Mouse (Mus musculus): Measurements from ENCODE around the gene Ubqln5. TPM values are rescaled to one million over a fixed set of nuclear protein-coding genes. Genes with fewer than 3 reads are reported as not detected.

Gene Ubqln5
- polyA plus RNA-seq (2016; fragmentation: Nextera tagmentation; extraction: Ambion mirVana), result not detected in 2 replicates

DNA sequence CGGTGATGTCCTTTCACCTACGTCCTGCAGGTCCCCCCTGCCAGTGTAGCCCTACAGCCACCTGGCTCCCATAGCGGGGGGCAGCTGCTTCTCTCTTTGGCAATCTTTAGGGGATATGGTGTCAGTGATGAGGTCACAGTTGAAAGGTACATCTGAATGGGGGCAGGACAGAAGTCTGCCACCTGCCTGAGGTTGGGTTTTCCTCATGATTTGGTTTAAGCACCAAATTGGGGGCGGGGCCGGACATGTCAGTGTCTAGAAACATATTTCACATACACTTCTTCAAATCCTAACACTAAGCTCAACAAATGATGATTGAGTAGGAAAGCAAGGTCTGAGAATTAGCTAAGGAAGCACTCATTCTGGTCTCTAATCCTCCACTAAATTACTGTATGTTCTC is at the start of gene Ubqln5:
Gene Ubqln5 (minus strand): TSS at position 101 of the 400 bp plus-strand sequence.
- no peaks in the 10 kb centered on the region for H3K36me3 ChIP-seq
- no peak for ATAC-seq (ENCODE audit: insufficient number of reproducible peaks, insufficient read depth, low FRiP score, low TSS enrichment, low read depth)
- WGBS, result 85% methylated on average over 5 of the region's 5 CpGs

GRCm38 (mm10) chr7:104179074-104179473 is 49.4 kb upstream of the Ubqln5 start:
- Histone ChIP-seq H3K27ac (no peak overlapping the region), H3K4me1 (replicated peaks) (no peaks in the 10 kb centered on the region), H3K4me3 (replicated peaks) (no peak overlapping the region), H3K4me2 (no peak overlapping the region), H3K27me3 (no peaks in the 10 kb centered on the region), H3K9ac (replicated peaks) (no peak overlapping the region), H3K36me3 (no peaks in the 10 kb centered on the region), H3K9me3 (no peaks in the 10 kb centered on the region)
- 95% methylated on average over 1 of the region's 1 CpGs for WGBS
- ATAC-seq (ENCODE audit: insufficient number of reproducible peaks, insufficient read depth, low FRiP score, low TSS enrichment, low read depth), result no peak

More for the DNA sequence above, at the start of gene Ubqln5:
- Histone ChIP-seq H3K9me3 (peaks cover 7% of the 10 kb centered on the region; the same call in 1 of the 2 replicates), H3K4me2 (no peak within 1 kb of the TSS), H3K27me3 (no peaks in the 10 kb centered on the region), H3K27ac (no peak within 1 kb of the TSS), H3K4me1 (replicated peaks) (no peaks in the 10 kb centered on the region), H3K9ac (replicated peaks) (no peak within 1 kb of the TSS), H3K4me3 (replicated peaks) (no peak within 1 kb of the TSS)

GRCm38 (mm10) chr7:104178422-104179054 is 48.9 kb upstream of the Ubqln5 start:
- no peak overlapping the region for H3K4me2 ChIP-seq
- 73% methylated on average over 5 of the region's 5 CpGs for WGBS
- no peaks in the 10 kb centered on the region for H3K36me3 ChIP-seq
- ATAC-seq (ENCODE audit: insufficient number of reproducible peaks, insufficient read depth, low FRiP score, low TSS enrichment, low read depth), result no peak
- no peaks in the 10 kb centered on the region for H3K4me1 ChIP-seq (replicated peaks)
- no peaks in the 10 kb centered on the region for H3K9me3 ChIP-seq
- no peak overlapping the region for H3K4me3 ChIP-seq (replicated peaks)
- H3K27me3 ChIP-seq, result no peaks in the 10 kb centered on the region
- no peak overlapping the region for H3K9ac ChIP-seq (replicated peaks)
- H3K27ac ChIP-seq, result no peak overlapping the region

GRCm38 (mm10) chr7:104175085-104175484 is 45.5 kb upstream of the Ubqln5 start:
- Histone ChIP-seq H3K4me3 (replicated peaks) (no peak overlapping the region), H3K4me2 (no peak overlapping the region), H3K9me3 (no peaks in the 10 kb centered on the region), H3K4me1 (replicated peaks) (no peaks in the 10 kb centered on the region), H3K27me3 (no peaks in the 10 kb centered on the region), H3K9ac (replicated peaks) (no peak overlapping the region), H3K27ac (no peak overlapping the region), H3K36me3 (no peaks in the 10 kb centered on the region)
- ATAC-seq (ENCODE audit: insufficient number of reproducible peaks, insufficient read depth, low FRiP score, low TSS enrichment, low read depth), result no peak
- 88% methylated on average over 1 of the region's 1 CpGs for WGBS

GRCm38 (mm10) chr7:104169634-104170204 is 40.1 kb upstream of the Ubqln5 start:
- no peak overlapping the region for H3K4me2 ChIP-seq
- no peaks in the 10 kb centered on the region for H3K4me1 ChIP-seq (replicated peaks)
- H3K4me3 ChIP-seq (replicated peaks), result no peak overlapping the region
- H3K27ac ChIP-seq, result no peak overlapping the region
- H3K9ac ChIP-seq (replicated peaks), result no peak overlapping the region
- no peaks in the 10 kb centered on the region for H3K9me3 ChIP-seq
- no peaks in the 10 kb centered on the region for H3K36me3 ChIP-seq
- ATAC-seq (ENCODE audit: insufficient number of reproducible peaks, insufficient read depth, low FRiP score, low TSS enrichment, low read depth), result no peak
- WGBS, result 69% methylated on average over 6 of the region's 6 CpGs
- no peaks in the 10 kb centered on the region for H3K27me3 ChIP-seq

- H3K9me3 ChIP-seq, result no peaks in the 10 kb centered on the region
- no peaks in the 10 kb centered on the region for H3K36me3 ChIP-seq
- no peaks in the 10 kb centered on the region for H3K4me1 ChIP-seq (replicated peaks)
- no peak overlapping the region for H3K4me3 ChIP-seq (replicated peaks)
- H3K27me3 ChIP-seq, result no peaks in the 10 kb centered on the region
- ATAC-seq (ENCODE audit: insufficient number of reproducible peaks, insufficient read depth, low FRiP score, low TSS enrichment, low read depth), result no peak
- H3K27ac ChIP-seq, result no peak overlapping the region
- 80% methylated on average over 6 of the region's 6 CpGs for WGBS
- H3K9ac ChIP-seq (replicated peaks), result no peak overlapping the region
- no peak overlapping the region for H3K4me2 ChIP-seq
These were observed 37.5 kb upstream of the Ubqln5 start for GRCm38 (mm10) chr7:104167105-104167504.

GRCm38 (mm10) chr7:104150456-104150855 is 20.8 kb upstream of the Ubqln5 start, which contains the start of gene Ubqlnl:
Gene Ubqlnl, minus strand, starts transcription at chr7:104150556.
- H3K27me3 ChIP-seq, result no peaks in the 10 kb centered on the region
- WGBS, result 83% methylated on average over 2 of the region's 2 CpGs
- H3K4me3 ChIP-seq (replicated peaks), result no peak within 1 kb of the TSS
- no peaks in the 10 kb centered on the region for H3K36me3 ChIP-seq
- H3K9me3 ChIP-seq, result 0 out of 2 replicates have a peak, but pooled peaks cover 3% of the 10 kb centered on the region
- no peak for ATAC-seq (ENCODE audit: insufficient number of reproducible peaks, insufficient read depth, low FRiP score, low TSS enrichment, low read depth)
- H3K27ac ChIP-seq, result no peak within 1 kb of the TSS
- H3K4me2 ChIP-seq, result no peak within 1 kb of the TSS
- H3K4me1 ChIP-seq (replicated peaks), result no peaks in the 10 kb centered on the region
- H3K9ac ChIP-seq (replicated peaks), result no peak within 1 kb of the TSS

DNA sequence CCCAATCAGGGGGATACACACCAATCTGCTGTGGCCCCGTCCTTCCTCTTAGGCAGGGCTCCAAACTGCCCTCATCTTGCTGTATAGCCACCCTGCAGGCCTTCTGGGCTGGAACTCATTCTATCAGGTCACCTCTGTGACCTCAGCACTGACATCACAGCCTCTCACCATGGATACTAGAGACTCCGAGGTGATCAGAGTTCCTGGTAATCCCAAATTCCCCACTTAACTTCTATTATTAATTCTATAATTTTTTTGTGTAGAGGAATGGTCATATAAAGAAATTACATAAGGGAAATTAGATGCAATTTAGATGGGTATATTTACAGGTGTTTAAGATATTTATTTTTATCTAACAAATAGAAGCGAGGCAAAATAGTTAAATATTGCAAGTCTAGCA is 13.6 kb upstream of the Ubqln5 start, which contains the start of gene Ubqln3:
Gene Ubqln3 (minus strand): TSS at position 101 of the 400 bp plus-strand sequence.
- Histone ChIP-seq H3K4me1 (replicated peaks) (no peaks in the 10 kb centered on the region), H3K27ac (no peak within 1 kb of the TSS), H3K9me3 (peaks cover 6% of the 10 kb centered on the region; the same call in 1 of the 2 replicates), H3K4me2 (no peak within 1 kb of the TSS), H3K9ac (replicated peaks) (no peak within 1 kb of the TSS), H3K27me3 (no peaks in the 10 kb centered on the region), H3K36me3 (no peaks in the 10 kb centered on the region), H3K4me3 (replicated peaks) (no peak within 1 kb of the TSS)
- no peak for ATAC-seq (ENCODE audit: insufficient number of reproducible peaks, insufficient read depth, low FRiP score, low TSS enrichment, low read depth)
- WGBS, result 68% methylated on average over 3 of the region's 3 CpGs

DNA sequence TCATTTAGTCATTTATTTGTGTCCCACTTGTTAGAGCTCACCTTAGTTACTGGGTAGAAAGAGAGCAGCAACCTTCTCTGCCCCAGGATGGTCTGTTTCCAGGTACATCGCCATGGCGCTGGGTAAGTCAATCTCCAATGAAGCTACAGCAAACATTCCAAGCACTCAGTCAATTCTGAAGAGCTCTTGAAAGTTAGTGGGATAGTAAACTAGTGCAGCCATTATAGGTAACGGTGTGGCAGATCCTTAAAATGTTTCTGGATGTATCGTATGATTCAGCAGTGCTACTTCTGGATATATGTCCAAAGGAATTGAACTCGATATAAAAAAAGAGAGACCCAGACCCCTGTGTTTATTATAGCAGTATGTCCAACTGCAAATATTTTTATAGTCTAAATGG is 7.7 kb upstream of the Ubqln5 start, which contains the start of gene Olfr643:
Gene Olfr643 (minus strand): TSS at position 101 of the 400 bp plus-strand sequence.
- no peaks in the 10 kb centered on the region for H3K27me3 ChIP-seq
- 83% methylated on average over 5 of the region's 5 CpGs for WGBS
- H3K4me3 ChIP-seq (replicated peaks), result no peak within 1 kb of the TSS
- ATAC-seq (ENCODE audit: insufficient number of reproducible peaks, insufficient read depth, low FRiP score, low TSS enrichment, low read depth), result no peak
- no peaks in the 10 kb centered on the region for H3K4me1 ChIP-seq (replicated peaks)
- no peak within 1 kb of the TSS for H3K27ac ChIP-seq
- H3K4me2 ChIP-seq, result no peak within 1 kb of the TSS
- no peak within 1 kb of the TSS for H3K9ac ChIP-seq (replicated peaks)
- H3K36me3 ChIP-seq, result no peaks in the 10 kb centered on the region
- H3K9me3 ChIP-seq, result no peaks in the 10 kb centered on the region

DNA sequence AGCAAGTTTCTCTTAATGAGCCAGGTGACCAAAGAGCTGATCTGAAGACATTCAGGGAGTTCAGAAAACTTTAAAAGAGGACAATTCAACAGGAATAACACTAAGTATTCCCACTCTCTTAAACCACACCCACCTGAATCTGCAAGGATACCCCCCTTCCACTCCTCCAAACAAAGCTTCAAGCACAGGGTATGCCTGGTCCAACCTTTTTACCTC is 25.0 kb downstream of the Ubqln5 start, which contains the start of gene Olfr646:
Gene Olfr646 (plus strand): TSS at position 117 of the 216 bp plus-strand sequence.
- H3K9ac ChIP-seq (replicated peaks), result no peak within 1 kb of the TSS
- no peak within 1 kb of the TSS for H3K4me3 ChIP-seq (replicated peaks)
- H3K4me2 ChIP-seq, result no peak within 1 kb of the TSS
- H3K27me3 ChIP-seq, result no peaks in the 10 kb centered on the region
- H3K9me3 ChIP-seq, result no peaks in the 10 kb centered on the region
- H3K36me3 ChIP-seq, result no peaks in the 10 kb centered on the region
- no peaks in the 10 kb centered on the region for H3K4me1 ChIP-seq (replicated peaks)
- no peak for ATAC-seq (ENCODE audit: insufficient number of reproducible peaks, insufficient read depth, low FRiP score, low TSS enrichment, low read depth)
- H3K27ac ChIP-seq, result no peak within 1 kb of the TSS

- no peak for ATAC-seq (ENCODE audit: insufficient number of reproducible peaks, insufficient read depth, low FRiP score, low TSS enrichment, low read depth)
- Histone ChIP-seq H3K4me1 (replicated peaks) (no peaks in the 10 kb centered on the region), H3K9me3 (no peaks in the 10 kb centered on the region), H3K27ac (no peak overlapping the region), H3K36me3 (no peaks in the 10 kb centered on the region), H3K4me3 (replicated peaks) (no peak overlapping the region), H3K9ac (replicated peaks) (no peak overlapping the region), H3K27me3 (no peaks in the 10 kb centered on the region), H3K4me2 (no peak overlapping the region)
- 45% methylated on average over 4 of the region's 4 CpGs for WGBS
These were observed 25.5 kb downstream of the Ubqln5 start for GRCm38 (mm10) chr7:104103913-104104756.
